Mouse (Mus musculus) layer of hippocampus, postnatal 14 days (tissue): ENCODE data around the gene Gm9918. TPM values are rescaled to one million over a fixed set of nuclear protein-coding genes. Genes with fewer than 3 reads are reported as not detected.
A peak's percentile ranks its signal among the peaks of the same experiment; 100 is the strongest.

Experiments used
- DNase-seq, 2 experiments: peaks; one replicate each; pipeline ENCODE4 v3.0.0; 2021 to 2022; ENCODE audit warnings: low spot score in 2 of 2, mixed read lengths in 1 of 2
- total RNA-seq, 2 experiments: library from RNA; stranded (reverse); gene quantifications; 2 replicates each; pipeline ENCODE4 v1.2.3; 2021

The Gm9918 gene
- total RNA-seq, 2 experiments from 2014 or later, result not detected

- no peak for DNase-seq
Measured at GRCm38 (mm10) chr15:102271441-102271840, 1.1 kb downstream of the Gm9918 start.

GRCm38 (mm10) chr15:102273982-102274716, 3.8 kb downstream of the Gm9918 start:
- DNase-seq, result no peak

DNA sequence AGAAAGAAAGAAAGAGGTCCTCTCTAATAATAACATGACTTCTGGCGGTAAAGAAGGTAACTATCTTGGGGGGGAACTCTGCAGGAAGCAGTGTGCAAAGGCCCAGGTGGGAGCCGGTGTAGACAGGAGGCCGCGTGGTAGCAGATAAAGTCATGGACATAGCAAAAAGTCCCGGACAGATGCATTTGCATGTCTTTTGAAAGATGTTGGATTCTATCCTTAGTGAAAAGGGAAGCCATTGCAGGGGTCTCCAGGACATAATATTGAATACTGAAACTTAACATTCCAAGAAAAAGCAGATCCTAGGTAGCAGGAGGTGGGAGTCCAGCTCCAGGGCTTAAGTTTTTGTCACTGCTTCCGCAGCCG, 8.3 kb downstream of the Gm9918 start:
- DNase-seq, result no peak

GRCm38 (mm10) chr15:102279092-102279782, 8.9 kb downstream of the Gm9918 start, which contains the start of gene Mfsd5:
TSS of gene Mfsd5 (plus strand) at chr15:102279454.
- peak; percentile 85 to 86 for DNase-seq

DNA sequence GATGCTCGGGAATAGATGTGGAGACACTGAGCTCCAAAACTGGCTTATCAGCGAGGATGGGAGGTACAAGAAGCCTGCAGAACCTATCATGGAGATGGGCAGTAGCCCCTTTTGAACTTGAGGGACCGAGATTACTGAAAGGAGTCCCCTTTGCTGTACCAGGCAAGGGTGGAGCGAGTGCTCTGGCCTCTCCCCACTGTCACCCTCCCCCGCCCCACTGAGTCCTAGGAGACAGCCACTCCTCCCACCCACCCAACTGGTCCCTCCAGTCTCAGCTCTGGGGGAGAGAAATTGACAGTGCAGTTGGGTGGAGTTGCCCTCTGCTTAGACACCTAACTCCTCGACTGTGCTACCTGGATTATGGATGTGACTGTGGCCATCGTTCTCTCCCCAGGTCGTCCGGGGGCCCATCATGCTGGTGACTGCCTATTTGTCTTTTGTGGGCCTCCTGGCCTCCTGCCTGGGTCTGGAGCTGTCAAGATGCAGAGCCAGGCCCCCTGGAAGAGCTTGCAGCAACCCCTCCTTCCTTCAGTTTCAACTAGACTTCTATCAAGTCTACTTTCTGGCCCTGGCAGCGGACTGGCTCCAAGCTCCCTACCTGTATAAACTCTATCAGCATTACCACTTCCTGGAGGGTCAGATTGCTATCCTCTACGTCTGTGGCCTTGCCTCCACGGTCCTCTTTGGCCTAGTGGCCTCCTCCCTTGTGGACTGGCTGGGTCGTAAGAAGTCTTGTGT, 9.6 kb downstream of the Gm9918 start:
- DNase-seq, result no peak

GRCm38 (mm10) chr15:102280623-102281022, 10.3 kb downstream of the Gm9918 start:
- DNase-seq, result no peak

- DNase-seq, result no peak
Measured at GRCm38 (mm10) chr15:102282463-102283292, 12.3 kb downstream of the Gm9918 start.

DNA sequence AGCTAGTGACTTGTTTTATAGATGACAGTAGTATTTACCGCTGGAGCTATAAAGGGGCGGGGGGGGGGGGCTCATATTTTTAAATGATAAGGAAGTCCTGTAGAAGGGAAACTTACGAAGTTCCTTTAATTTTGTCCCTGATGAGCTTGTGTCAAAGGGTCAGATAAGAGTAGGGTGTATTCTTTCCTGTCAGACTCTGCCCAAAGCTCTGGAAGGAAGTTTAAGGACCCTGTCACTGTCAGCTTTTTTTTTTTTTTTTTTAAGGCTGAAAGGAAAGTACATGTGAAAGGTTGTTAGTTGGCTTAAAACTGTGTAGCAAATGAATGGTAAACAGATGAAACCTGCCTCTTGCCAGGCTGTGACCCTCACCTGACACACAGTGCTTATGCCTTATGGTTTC, 13.3 kb downstream of the Gm9918 start:
- no peak for DNase-seq

DNA sequence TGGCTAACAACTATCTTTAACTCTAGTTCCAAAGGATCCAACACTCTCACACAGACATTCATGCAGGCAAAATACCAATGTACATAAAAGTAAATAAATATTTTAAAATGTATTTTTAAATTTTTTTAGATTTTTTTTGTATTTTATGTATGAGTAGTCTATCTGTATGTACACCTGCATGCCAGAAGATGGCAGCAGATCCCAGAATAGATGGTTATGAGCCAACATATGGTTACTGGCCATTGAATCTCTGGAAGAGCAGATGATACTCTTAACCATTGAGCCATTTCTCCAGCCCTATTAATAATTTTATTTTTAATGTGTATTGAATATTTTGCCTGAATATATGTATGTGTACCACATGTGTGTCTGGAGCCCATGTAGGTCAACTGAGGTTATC, 17.0 kb downstream of the Gm9918 start:
- DNase-seq, result no peak

DNA sequence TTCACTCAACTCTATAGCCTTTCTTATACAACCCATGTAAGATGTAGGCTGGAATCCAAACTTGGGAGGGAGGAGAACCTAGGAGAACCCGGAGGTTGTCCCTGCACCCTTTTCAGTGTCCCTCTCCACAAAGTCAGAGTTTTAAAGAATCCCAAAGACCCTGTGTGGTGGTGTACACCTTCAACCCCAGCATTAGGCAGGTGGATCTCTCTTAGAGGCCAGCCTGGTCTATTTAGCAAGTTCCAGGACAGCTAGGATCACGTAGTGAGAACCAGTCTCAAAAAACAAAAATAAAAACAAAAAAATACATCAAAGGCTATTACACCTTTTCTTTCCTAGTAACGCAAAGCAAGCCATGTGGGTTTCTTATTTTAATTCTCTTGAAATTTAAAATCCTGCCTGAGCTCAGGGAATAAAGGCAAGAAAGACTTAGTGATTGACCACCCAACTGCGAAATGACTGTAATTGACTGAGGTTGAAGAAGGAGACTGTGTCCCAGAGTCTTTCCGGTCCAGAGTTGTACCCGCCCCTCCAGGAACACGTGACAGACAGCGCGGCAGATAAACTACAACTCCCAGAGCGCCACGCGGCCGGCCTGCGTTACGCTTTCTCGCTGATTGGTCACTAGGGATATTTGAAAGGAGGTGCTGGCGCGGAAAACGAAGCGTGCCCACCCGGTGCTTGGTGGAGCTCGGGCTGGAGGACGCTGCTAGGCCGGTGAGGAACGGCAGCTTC, 25.4 kb downstream of the Gm9918 start, which contains the start of gene Espl1:
Gene Espl1, plus strand, starts transcription at position 634 of the 735 bp plus-strand sequence.
- peak; percentile 88 to 94 for DNase-seq

DNA sequence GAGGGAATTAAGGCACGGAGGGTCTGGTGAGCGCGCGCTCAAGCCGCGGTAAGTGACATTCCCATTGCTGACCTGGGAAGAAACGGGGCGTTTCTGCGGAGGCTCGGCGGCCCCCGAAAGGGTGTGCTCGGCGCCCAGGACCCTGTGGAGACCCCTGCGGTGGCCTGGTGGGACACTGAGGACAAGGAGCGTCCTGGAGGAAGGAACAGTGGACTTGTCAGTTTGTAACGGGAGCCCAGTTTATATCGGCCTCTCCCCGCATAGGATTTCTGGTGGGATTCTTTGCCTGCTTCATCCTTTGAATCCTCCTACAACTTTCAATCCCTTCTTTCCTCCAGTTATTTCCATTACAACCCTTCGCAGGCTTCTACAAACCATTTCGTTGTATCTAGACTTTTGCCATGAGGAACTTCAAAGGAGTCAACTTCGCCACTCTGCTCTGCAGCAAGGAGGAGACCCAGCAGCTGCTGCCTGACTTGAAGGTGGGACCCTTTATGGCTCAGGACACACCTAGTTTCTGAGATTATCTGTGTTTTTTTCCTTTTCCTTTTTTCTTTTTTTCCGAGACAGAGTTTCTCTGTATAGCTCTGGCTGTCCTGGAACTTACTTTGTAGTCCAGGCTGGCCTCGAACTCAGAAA, 26.1 kb downstream of the Gm9918 start:
- no peak for DNase-seq

GRCm38 (mm10) chr15:102302542-102302941, 32.2 kb downstream of the Gm9918 start:
- no peak for DNase-seq

GRCm38 (mm10) chr15:102308717-102309116, 38.4 kb downstream of the Gm9918 start:
- no peak for DNase-seq

- no peak for DNase-seq
Measured at GRCm38 (mm10) chr15:102310074-102310845, 39.9 kb downstream of the Gm9918 start.

- DNase-seq, result no peak
Measured at GRCm38 (mm10) chr15:102311489-102311888, 41.1 kb downstream of the Gm9918 start.

- peak in 1 of 2 experiments; percentile 40 for DNase-seq
Measured at GRCm38 (mm10) chr15:102315292-102315691, 44.9 kb downstream of the Gm9918 start.

GRCm38 (mm10) chr15:102316263-102316662, 45.9 kb downstream of the Gm9918 start:
- DNase-seq, result peak; percentile 46 to 62
